Mouse (Mus musculus) thymus, adult 2 months (tissue): ENCODE data around the gene Ptprg.

Experiments used
- CTCF ChIP-seq: fragments of 200-500 bp; IDR thresholded peaks from 2 replicates; pipeline ENCODE4 v1.5.1; 2012; ENCODE audit warnings: mild to moderate bottlenecking, control low read depth, low read length, moderate library complexity, borderline replicate concordance; ENCODE audit not compliant: control insufficient read depth, poor library complexity, insufficient read depth; ENCODE audit errors: extremely low read depth
- POLR2A ChIP-seq: fragments of 200-500 bp; IDR thresholded peaks from 2 replicates; pipeline ENCODE4 v1.6.1; 2012; ENCODE audit warnings: mild to moderate bottlenecking, low read length, control low read depth, moderate library complexity; ENCODE audit not compliant: control insufficient read depth, poor library complexity, insufficient read depth; ENCODE audit errors: extremely low read depth

DNA sequence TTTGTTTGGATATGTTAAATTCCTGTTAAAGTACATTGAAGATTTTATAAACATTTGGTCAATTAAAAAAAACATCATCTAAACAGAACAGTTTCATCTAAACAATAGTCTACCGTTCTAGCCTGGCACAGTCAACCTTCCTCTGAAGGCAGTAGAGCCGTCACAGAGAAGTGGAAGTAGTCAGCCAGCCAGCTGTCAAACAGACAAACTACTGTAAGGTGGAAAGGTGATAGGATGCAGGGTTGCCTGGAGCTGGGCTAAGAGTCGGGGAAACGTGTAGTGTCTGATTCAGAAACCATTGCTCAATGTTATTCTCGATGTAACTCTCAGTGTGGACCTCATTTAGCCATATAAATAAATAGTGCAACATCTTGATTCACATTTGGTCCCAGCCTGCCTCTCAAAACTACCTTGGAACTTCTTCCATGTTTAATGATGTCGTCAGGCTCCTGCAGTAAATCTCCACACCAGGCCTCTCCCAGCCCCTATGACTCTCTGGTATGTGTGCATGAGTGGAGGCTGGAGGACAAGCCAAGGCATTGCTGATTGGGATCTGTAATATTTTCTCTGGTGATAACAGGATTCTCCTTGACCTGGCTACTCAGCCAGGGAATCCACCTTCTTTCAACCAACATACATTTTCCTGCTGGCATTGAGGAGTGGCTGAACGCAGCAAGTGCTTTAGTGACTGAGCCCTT, 178.0 kb downstream of the Ptprg start:
- TF ChIP-seq POLR2A: no peak
- no peak for TF ChIP-seq CTCF
